Mouse (Mus musculus): Measurements from ENCODE around the gene Gdpd3. TPM values are rescaled to one million over a fixed set of nuclear protein-coding genes. Genes with fewer than 3 reads are reported as not detected.
"Not testable (repeated sequence)": the region's sequence is repeated elsewhere in the genome, so short reads cannot be mapped to it uniquely, and the experiment has no call there.

Gene Gdpd3
- total RNA-seq, 2 experiments from 2014 or later = 3.6 to 4.6 TPM

- no peak for DNase-seq
Measured at GRCm38 (mm10) chr7:126759672-126760390, 6.3 kb upstream of the Gdpd3 start.

DNA sequence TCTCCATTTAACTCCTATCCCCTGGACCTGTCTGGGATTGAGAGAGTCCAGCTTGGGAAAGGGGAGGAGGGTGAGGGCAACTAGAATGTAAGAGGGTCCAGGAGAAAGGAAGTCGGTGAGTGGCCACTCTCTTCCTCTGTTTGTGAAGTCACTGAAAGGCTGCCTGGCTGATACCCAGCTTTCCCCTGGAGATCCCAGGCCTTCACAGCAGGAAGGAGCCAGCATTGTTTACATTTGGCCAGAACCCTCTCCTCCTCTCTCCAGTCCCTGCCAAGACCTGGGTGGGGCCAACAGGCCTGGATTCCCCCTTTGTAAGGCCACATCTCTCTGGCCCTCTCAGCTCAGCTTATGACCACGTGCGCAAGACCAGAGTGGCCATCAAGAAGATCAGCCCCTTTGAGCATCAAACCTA is 5.7 kb upstream of the Gdpd3 start:
- intact Hi-C loops (cut with DNase I) = loop anchor here (2.0 kb wide), 2 partner anchors 16 to 32 kb away; partner anchors contain the start of genes Ppp4c and Ypel3
- peak; percentile 87 for DNase-seq

More at GRCm38 (mm10) chr7:126759672-126760390, 6.3 kb upstream of the Gdpd3 start:
- intact Hi-C loops (cut with DNase I) = loop anchor here (2.0 kb wide), 2 partner anchors 17 to 33 kb away; partner anchors contain the start of genes Ppp4c and Ypel3

DNA sequence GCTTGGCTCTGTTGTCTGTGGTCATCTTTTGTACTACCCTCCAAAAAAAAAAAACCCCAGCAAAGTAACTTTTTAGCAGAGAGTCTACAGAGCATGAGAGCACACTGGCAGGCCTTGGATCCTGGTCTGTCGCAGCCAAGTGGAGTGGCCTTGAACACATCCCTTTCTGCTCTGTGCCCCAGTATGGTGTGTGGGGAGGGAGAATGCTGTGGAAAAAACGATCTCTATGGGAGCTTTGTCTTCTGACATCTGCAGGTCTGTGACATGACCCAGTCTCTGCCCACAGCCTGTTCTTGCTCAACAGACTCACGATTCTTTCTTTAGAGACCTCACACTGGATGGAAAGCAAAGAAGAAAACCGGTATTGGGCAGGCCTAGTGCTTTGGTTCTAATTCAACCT is 5.2 kb upstream of the Gdpd3 start:
- intact Hi-C loops (cut with DNase I) = loop anchor here (2.0 kb wide), 2 partner anchors 16 to 32 kb away; partner anchors contain the start of genes Ppp4c and Ypel3

GRCm38 (mm10) chr7:126761529-126762067 is 4.5 kb upstream of the Gdpd3 start:
- intact Hi-C loops (cut with DNase I) = loop anchor here (2.0 kb wide), 2 partner anchors 15 to 31 kb away; partner anchors contain the start of genes Ppp4c and Ypel3

More for the DNA sequence above, 5.2 kb upstream of the Gdpd3 start:
- no peak for DNase-seq

DNA sequence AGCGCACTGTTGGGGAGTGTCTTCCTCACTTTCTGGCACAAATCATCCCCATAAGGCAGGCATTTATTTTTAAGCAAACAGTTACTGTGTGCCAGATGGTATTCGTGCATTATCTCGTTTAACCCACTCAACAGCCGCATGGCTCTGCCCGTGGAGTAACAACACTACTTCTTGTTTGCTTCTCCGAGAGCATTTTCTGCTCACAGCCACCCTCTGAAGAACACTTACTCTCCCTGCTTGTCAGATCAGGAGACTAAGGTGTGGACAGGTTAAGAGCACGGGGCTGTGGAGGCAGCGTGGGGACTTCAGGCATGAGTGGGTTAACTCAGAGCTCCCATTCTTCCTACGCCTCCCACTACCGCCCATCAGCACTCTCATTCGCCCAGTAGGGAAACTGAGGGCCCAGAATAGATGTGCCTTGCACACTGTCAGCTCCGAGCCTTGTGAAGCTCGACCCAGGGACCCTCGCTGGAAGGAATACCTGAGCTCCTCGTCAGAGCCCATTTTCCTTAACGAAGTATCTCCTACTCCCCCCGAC is 3.6 kb upstream of the Gdpd3 start:
- intact Hi-C loops (cut with DNase I) = no loop called here
- no peak for DNase-seq

More at GRCm38 (mm10) chr7:126761529-126762067, 4.5 kb upstream of the Gdpd3 start:
- DNase-seq = no peak

DNA sequence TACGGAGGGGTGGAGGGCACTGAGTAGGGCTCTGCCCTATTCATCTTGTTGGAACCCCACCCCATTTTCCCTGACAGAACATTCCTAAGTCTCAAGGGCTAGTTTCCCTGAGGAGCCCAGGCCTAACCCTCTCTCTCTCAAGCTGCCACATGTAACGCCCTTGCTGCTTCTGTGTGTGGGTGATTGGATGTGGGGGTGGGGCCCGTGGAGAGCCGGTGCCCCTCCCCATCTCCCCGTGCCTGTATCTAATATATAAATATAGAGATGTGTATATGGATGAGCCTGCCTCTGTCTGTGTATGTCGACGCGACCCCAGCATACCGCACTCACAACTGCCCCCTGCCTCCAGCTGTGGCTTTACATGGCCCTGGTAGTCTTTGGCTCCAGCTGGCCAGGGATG is 594 bp upstream of the Gdpd3 start:
- DNase-seq = no peak
- intact Hi-C loops (cut with DNase I) = no loop called here

GRCm38 (mm10) chr7:126767001-126767400 is 867 bp downstream of the Gdpd3 start:
- intact Hi-C loops (cut with DNase I) = no loop called here
- DNase-seq = no peak

DNA sequence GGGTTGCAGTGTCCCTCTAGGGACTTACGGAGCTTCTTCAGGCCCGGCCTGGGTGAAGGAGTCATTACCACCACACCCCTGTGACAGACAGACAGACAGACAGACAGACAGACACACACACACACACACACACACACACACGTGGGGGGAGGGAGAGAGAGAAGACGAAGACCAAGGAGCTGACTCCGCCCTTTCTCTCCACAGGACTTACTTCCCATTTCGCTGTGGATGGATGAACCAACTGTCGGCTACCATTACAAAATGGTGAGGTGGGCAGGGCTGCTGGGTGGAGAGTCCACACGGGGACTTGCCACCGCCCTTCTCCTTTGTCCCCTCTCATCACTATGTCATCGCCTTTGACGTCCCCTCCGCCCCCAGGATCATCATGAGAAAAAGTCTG is 4.7 kb downstream of the Gdpd3 start:
- intact Hi-C loops (cut with DNase I) = no loop called here
- no peak for DNase-seq

DNA sequence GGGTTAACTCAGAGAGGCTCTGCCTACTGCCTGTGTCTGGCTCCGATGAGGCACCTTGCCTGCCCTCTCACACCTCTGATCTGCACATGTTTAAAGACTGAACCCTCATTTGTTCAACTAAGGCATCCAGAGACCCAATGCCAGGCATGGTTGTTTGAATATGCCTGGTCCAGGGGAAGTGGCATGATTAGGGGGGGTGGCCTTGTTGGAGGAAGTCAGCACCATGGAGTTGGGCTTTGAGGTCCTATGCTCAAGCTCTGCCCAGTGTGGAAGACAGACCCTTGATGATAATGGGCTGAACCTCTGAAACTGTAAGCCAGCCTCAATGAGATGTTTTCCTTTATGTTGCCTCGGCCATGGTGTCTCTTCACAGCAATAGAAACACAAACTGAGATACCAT is 7.2 kb downstream of the Gdpd3 start:
- intact Hi-C loops (cut with DNase I) = no loop called here
- DNase-seq = no peak

DNA sequence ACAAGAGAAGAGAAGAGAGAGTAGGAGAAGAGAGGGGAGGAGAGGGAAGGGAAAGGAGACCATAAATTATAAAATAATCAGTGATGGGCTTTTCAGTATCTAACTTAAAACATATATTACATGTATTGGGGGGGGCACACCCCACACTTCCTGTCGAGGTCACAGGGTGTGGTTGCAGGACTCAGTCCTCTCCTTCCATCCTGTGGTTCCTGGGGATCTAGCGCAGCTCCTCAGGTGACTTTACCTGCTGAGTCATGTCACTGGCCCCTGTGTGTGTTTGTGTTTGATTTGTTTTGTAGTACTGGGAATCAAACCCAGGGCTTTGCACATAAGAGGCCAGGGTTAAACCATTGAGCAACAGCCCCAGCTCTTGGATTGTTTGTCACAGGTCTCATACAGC is 8.3 kb downstream of the Gdpd3 start:
- intact Hi-C loops (cut with DNase I) = no loop called here
- no peak for DNase-seq

DNA sequence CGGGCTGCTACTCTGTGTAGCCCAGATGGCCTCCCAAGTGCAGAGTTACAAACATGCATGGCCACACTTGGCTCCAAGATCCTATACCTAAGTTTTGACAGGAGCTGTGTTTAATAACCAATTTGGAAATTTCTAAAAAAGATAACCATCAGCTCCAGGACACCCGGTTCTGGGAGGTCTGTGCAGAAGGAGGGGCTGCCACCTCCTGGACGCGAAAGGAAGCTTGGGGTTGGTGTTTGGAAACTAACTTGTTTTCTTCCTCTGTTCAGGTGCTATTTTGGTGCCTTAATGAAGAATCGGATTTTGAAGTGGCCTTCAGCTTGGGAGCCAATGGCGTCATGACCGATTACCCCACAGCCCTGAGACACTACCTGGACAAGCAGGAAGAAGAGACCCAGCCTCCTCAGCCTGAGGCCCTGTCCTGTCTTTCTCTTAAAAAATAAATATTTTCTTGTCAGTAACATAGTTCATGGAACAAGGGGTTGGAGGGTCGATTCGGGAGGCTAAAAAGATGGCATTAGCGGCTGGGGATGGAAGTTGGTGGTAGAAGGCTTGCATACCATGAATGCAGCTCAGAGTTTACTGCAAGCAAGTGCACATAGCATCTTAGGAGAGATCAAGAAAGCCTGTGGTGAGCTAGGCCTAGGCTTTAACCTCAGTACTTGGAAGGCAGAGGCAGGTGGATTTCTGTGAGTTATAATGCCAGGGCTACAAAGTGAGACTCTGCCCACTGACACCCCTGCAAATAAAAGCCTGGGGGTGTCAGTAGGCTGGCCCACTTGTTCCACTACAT is 9.2 kb downstream of the Gdpd3 start:
- no peak for DNase-seq
- intact Hi-C loops (cut with DNase I) = no loop called here

DNA sequence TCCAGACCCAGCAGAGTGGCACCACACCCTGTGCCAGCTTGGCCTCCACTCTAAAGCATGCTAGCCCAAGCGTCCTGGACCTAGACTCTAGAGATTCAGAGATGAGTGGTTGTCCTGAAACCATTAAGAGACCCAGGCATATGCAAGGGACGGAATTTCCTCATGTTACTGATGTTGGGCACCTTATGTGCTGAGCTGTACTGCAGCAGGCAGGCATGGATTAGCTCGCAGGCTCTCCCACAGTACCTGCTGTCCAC is 9.8 kb downstream of the Gdpd3 start:
- intact Hi-C loops (cut with DNase I) = loop anchor here (2.0 kb wide), 1 partner anchor 15 kb away; no protein-coding TSS in a partner anchor
- no peak for DNase-seq

DNA sequence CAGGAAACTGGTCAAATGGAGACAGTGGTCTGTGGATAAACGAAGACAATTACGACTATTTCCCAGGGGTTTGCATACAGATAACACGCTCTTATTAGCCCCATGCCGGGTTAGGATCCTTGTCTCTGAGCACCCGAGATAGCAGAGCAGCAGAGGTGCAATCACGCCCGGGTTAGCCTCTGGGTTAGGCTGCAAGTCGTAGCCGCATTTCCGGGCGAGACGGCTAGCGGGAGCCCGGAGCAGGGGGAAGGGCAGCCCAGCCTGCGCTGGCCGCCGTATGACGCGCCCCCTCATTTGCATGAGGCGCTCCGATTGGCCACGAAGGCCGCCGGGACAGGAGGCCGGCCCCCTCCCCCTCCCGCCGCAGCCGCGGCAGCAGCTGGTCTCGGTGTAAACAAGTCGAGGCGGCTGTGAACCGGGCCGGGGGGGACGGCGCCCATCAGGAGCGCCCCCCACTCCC is 10.5 kb downstream of the Gdpd3 start, which contains the start of gene Ypel3:
Gene Ypel3 (plus strand): TSS at position 358 of the 460 bp plus-strand sequence.
- peak; percentile 96 to 97 for DNase-seq
- intact Hi-C loops (cut with DNase I) = loop anchor here (2.0 kb wide), 1 partner anchor 16 kb away; no protein-coding TSS in a partner anchor

DNA sequence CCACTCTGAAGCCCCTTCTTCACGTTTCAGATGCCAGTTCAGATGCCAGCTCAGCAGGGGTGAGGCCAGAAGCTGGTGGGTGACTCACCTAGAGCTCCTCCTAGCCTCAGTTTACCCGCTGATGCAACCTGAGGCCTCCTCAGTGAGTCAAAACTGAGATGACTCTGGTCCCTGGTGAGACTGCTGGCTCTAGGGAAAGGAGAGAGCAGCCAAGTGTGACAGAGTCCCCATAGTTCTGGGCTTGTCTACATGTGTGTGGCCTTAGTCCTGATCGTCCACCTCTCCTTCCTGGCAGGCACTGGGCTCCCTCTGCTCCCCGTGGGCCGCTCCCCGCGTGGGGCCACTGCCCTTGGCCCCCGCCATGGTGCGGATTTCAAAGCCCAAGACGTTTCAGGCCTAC is 11.3 kb downstream of the Gdpd3 start:
- intact Hi-C loops (cut with DNase I) = loop anchor here (2.0 kb wide), 1 partner anchor 17 kb away; no protein-coding TSS in a partner anchor
- DNase-seq = peak in 1 of 2 experiments; percentile 57

DNA sequence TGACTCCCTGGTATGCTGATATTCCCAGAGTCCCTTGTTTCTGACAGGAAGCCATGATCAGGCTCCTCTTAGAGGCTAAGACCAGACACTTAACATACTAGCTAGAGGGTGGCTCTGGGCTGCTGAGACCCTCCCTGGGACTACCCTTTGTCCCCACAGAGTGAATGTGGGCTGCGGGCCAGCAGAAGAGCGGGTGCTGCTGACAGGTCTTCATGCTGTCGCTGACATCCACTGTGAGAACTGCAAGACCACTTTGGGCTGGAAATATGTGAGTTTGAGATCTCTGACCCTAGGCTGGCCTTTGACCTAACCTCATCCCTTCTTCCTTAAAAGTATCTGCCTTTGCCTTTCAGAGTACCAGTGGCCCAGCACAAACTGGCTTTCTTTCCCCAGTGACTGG is 12.0 kb downstream of the Gdpd3 start:
- no peak for DNase-seq
- intact Hi-C loops (cut with DNase I) = no loop called here

DNA sequence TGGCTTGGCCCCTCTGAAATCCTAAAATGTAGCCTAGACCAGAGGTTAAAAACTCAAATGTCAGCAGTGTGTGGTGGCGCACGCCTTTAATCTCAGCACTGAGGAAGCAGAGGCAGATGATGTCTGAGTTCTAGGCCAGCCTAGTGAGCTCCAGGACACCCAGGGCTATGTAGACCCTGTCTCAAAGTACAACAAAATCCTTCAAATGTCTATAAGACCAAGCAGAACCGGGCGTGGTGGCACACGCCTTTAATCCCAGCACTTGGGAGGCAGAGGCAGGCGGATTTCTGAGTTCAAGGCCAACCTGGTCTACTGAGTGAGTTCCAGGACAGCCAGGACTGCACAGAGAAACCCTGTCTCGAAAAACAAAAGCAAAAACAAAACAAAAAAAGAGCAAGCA is 13.0 kb downstream of the Gdpd3 start:
- intact Hi-C loops (cut with DNase I); DNase-seq: not testable (repeated sequence)

- peak; percentile 87 to 93 for DNase-seq
- intact Hi-C loops (cut with DNase I) = no loop called here
Measured at GRCm38 (mm10) chr7:126779983-126780970, 14.1 kb downstream of the Gdpd3 start.

DNA sequence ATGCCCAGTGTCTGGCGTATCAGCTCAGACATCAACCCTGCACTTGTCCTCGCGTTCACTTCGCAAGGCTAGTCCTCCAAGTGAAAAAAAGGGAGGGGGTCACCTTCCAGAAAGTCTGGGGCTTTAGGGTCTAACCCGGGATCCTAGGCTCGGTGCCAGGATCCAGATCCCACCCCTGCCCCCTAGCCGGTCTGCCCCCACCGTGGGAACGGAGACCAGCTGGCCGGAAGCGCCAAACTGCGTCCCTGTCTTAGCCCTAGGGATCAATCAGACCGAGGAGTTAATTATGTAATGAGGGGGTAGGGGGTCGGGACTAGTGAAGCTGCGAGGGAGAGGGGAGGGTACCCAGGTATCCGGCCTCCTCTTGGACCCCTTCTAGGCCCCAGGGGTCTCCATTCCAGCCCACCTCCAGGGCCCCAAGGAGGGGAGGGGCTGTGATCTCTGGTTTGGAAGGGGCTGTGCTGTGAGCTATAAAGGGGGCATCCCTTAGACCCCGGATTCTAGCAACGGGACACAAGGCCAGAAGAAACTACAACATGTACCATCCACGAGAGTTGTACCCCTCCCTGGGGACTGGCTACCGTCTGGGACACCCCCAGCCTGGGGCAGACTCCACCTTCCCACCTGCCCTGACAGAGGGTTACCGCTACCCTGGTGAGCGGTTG is 15.0 kb downstream of the Gdpd3 start, which contains the start of gene Tbx6:
Gene Tbx6 (plus strand): TSS at position 513 of the 665 bp plus-strand sequence.
- DNase-seq = peak in 1 of 2 experiments; percentile 49
- intact Hi-C loops (cut with DNase I) = no loop called here
